Mouse (Mus musculus): ENCODE data around the gene Gmeb1. TPM values are rescaled to one million over a fixed set of nuclear protein-coding genes. Genes with fewer than 3 reads are reported as not detected.

The Gmeb1 gene
- polyA plus RNA-seq, 2 experiments = 28.4 to 33.8 TPM

- ATAC-seq (ENCODE audit: low FRiP score, low read depth) (no peak), DNase-seq (ENCODE audit: low spot score) (no peak)
- Histone ChIP-seq H3K4me3 (replicated peaks; ENCODE audit: low read length) (peak overlapping the region; percentile 80), H3K9me3 (ENCODE audit: control insufficient read depth, low read length) (no peaks in the 10 kb centered on the region), H3K27me3 (ENCODE audit: control insufficient read depth, insufficient read depth, low read length) (no peaks in the 10 kb centered on the region), H3K4me2 (replicated peaks; ENCODE audit: low read depth, low read length, severe bottlenecking) (peak overlapping the region; percentile 68; the same call in 1 of the 2 replicates), H3K27ac (replicated peaks; ENCODE audit: low read depth, low read length) (no peak overlapping the region; the same call in 1 of the 2 replicates), H3K4me1 (ENCODE audit: control insufficient read depth, insufficient read depth, low read length) (peaks cover 16% of the 10 kb centered on the region), H3K36me3 (ENCODE audit: control insufficient read depth, insufficient read depth, low read length) (no peaks in the 10 kb centered on the region), H3K9ac (ENCODE audit: low read depth, low read length, severe bottlenecking) (no peak overlapping the region)
- WGBS = 73% methylated on average over 5 of the region's 5 CpGs
- TF ChIP-seq POLR2A (IDR thresholded peaks at IDR 0.05; ENCODE audit: borderline replicate concordance, extremely low read depth, insufficient read depth, insufficient read length) = no peak
These were observed 885 bp upstream of the Gmeb1 start for GRCm38 (mm10) chr4:132262358-132262616.

DNA sequence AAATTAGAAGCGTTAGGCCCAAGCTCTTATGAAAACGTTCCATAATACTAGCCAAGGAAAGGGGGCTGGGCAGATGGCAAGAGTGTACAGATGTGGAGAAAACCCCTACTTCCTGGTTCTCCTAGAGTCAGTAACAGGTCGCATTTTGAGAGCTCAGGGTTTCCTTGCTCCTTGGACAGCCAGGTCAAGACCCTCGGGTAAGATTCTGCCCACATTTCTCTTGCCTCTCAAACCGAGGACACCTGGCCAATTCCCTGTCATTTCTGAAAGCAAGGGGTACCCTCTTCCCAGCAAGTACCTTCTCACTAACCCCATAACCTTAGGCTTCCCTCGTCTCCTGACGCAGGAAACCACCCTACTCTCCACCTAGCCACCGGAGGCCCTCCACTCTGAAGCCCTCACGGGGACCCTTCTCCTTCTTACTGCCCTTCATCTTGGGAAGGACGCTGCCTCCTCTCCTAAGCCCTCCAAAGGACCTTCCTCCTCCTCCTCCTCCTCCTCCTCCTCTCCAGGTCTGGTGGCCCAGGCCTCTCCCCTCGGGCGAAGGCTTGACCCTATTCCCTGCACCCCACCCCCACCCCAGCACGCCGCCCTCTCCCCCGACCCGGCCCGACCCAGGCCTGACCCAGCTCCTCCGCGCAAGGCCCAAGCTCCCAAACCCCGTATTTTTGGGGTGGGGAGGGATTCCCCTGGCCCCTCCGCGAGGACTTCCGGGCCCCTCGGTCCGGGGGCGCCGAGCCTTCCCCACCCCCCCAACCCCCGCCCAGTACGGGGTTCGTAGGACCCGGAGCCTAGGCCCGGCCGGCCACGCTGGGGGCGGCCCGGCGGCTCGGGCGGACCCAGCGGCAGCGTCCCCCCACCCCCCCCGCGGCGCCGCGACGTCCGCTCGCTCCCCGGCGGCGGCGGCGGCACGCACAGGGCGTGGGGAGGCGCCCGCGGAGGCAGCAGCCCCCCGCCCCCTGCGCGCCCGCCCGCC is 710 bp downstream of the Gmeb1 start:
- Histone ChIP-seq H3K9ac (ENCODE audit: low read depth, low read length, severe bottlenecking) (peak overlapping the region; percentile 95), H3K27ac (replicated peaks; ENCODE audit: low read depth, low read length) (peak overlapping the region; percentile 91), H3K9me3 (ENCODE audit: control insufficient read depth, low read length) (no peaks in the 10 kb centered on the region), H3K4me3 (replicated peaks; ENCODE audit: low read length) (peak overlapping the region; percentile 80), H3K4me2 (replicated peaks; ENCODE audit: low read depth, low read length, severe bottlenecking) (peak overlapping the region; percentile 91), H3K4me1 (ENCODE audit: control insufficient read depth, insufficient read depth, low read length) (peaks cover 16% of the 10 kb centered on the region), H3K36me3 (ENCODE audit: control insufficient read depth, insufficient read depth, low read length) (no peaks in the 10 kb centered on the region), H3K27me3 (ENCODE audit: control insufficient read depth, insufficient read depth, low read length) (no peaks in the 10 kb centered on the region)
- 1% methylated on average over 29 of the region's 64 CpGs for WGBS
- peak; percentile 82 for ATAC-seq (ENCODE audit: low FRiP score, low read depth)
- no peak for TF ChIP-seq POLR2A (IDR thresholded peaks at IDR 0.05; ENCODE audit: borderline replicate concordance, extremely low read depth, insufficient read depth, insufficient read length)
- DNase-seq (ENCODE audit: low spot score) = peak; percentile 59

DNA sequence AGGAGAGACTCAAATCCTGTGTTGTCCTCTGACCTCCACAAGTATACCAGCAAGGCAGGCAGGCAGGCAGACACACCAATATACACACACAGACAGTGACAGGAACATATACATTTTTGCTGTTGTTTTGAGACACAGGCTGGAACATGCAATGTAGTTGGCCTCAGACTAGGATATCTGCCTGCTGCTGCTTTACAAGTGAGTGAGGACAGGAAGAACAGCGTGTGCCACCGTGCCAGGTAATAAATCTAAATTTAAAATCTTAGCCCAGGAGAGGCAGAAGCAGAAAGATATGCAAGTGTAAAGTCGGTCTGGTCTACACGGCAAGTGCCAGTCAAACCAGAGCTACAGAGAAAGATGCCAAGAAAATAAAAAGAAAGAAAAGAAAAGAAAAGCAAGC is 2.2 kb downstream of the Gmeb1 start:
- H3K36me3 ChIP-seq (ENCODE audit: control insufficient read depth, insufficient read depth, low read length) = no peaks in the 10 kb centered on the region
- DNase-seq (ENCODE audit: low spot score) (no peak), ATAC-seq (ENCODE audit: low FRiP score, low read depth) (no peak)
- peaks cover 16% of the 10 kb centered on the region for H3K4me1 ChIP-seq (ENCODE audit: control insufficient read depth, insufficient read depth, low read length)
- H3K27ac ChIP-seq (replicated peaks; ENCODE audit: low read depth, low read length) = no peak overlapping the region
- no peak overlapping the region for H3K4me3 ChIP-seq (replicated peaks; ENCODE audit: low read length)
- no peak overlapping the region for H3K4me2 ChIP-seq (replicated peaks; ENCODE audit: low read depth, low read length, severe bottlenecking)
- H3K27me3 ChIP-seq (ENCODE audit: control insufficient read depth, insufficient read depth, low read length) = no peaks in the 10 kb centered on the region
- H3K9me3 ChIP-seq (ENCODE audit: control insufficient read depth, low read length) = no peaks in the 10 kb centered on the region
- 67% methylated on average over 4 of the region's 4 CpGs for WGBS
- H3K9ac ChIP-seq (ENCODE audit: low read depth, low read length, severe bottlenecking) = no peak overlapping the region
- no peak for TF ChIP-seq POLR2A (IDR thresholded peaks at IDR 0.05; ENCODE audit: borderline replicate concordance, extremely low read depth, insufficient read depth, insufficient read length)

- H3K4me2 ChIP-seq (replicated peaks; ENCODE audit: low read depth, low read length, severe bottlenecking) = no peak overlapping the region
- peaks cover 12% of the 10 kb centered on the region for H3K4me1 ChIP-seq (ENCODE audit: control insufficient read depth, insufficient read depth, low read length)
- ATAC-seq (ENCODE audit: low FRiP score, low read depth) = no peak
- no peak for DNase-seq (ENCODE audit: low spot score)
- no peak for TF ChIP-seq POLR2A (IDR thresholded peaks at IDR 0.05; ENCODE audit: borderline replicate concordance, extremely low read depth, insufficient read depth, insufficient read length)
- no peaks in the 10 kb centered on the region for H3K9me3 ChIP-seq (ENCODE audit: control insufficient read depth, low read length)
- no peak overlapping the region for H3K4me3 ChIP-seq (replicated peaks; ENCODE audit: low read length)
- H3K27ac ChIP-seq (replicated peaks; ENCODE audit: low read depth, low read length) = no peak overlapping the region
- H3K9ac ChIP-seq (ENCODE audit: low read depth, low read length, severe bottlenecking) = no peak overlapping the region
- H3K27me3 ChIP-seq (ENCODE audit: control insufficient read depth, insufficient read depth, low read length) = no peaks in the 10 kb centered on the region
- H3K36me3 ChIP-seq (ENCODE audit: control insufficient read depth, insufficient read depth, low read length) = peaks cover 6% of the 10 kb centered on the region
- 92% methylated on average over 3 of the region's 3 CpGs for WGBS
These were observed 5.0 kb downstream of the Gmeb1 start for GRCm38 (mm10) chr4:132256384-132256783.

GRCm38 (mm10) chr4:132254986-132255385 is 6.4 kb downstream of the Gmeb1 start:
- Histone ChIP-seq H3K9ac (ENCODE audit: low read depth, low read length, severe bottlenecking) (no peak overlapping the region), H3K4me1 (ENCODE audit: control insufficient read depth, insufficient read depth, low read length) (peaks cover 8% of the 10 kb centered on the region), H3K4me3 (replicated peaks; ENCODE audit: low read length) (no peak overlapping the region), H3K27me3 (ENCODE audit: control insufficient read depth, insufficient read depth, low read length) (no peaks in the 10 kb centered on the region), H3K36me3 (ENCODE audit: control insufficient read depth, insufficient read depth, low read length) (peaks cover 18% of the 10 kb centered on the region), H3K4me2 (replicated peaks; ENCODE audit: low read depth, low read length, severe bottlenecking) (no peak overlapping the region), H3K27ac (replicated peaks; ENCODE audit: low read depth, low read length) (no peak overlapping the region), H3K9me3 (ENCODE audit: control insufficient read depth, low read length) (no peaks in the 10 kb centered on the region)
- WGBS = 72% methylated on average over 3 of the region's 3 CpGs
- DNase-seq (ENCODE audit: low spot score) = no peak
- TF ChIP-seq POLR2A (IDR thresholded peaks at IDR 0.05; ENCODE audit: borderline replicate concordance, extremely low read depth, insufficient read depth, insufficient read length) = no peak
- ATAC-seq (ENCODE audit: low FRiP score, low read depth) = no peak
